Mouse (Mus musculus): ENCODE measurements around the gene 6030458C11Rik. TPM values are rescaled to one million over a fixed set of nuclear protein-coding genes. Genes with fewer than 3 reads are reported as not detected.

The 6030458C11Rik gene
- total RNA-seq (2014; fragmentation: Nextera tagmentation) (26.5 and 29.3 TPM in 2 replicates), total RNA-seq (2017) (18.6 and 23.7 TPM in 2 replicates)

- peak; percentile 98 for ATAC-seq (replicated peaks; ENCODE audit: poor library complexity, severe bottlenecking)
Observed at GRCm38 (mm10) chr15:12824197-12824952, at the start of gene 6030458C11Rik, which contains the start of gene Drosha. Gene 6030458C11Rik, minus strand, starts transcription at chr15:12824649. Gene Drosha, plus strand, starts transcription at chr15:12824815.

GRCm38 (mm10) chr15:12867269-12867668 lies 42.8 kb upstream of the 6030458C11Rik start:
- ATAC-seq (replicated peaks; ENCODE audit: poor library complexity, severe bottlenecking), result peak; percentile 48

- ATAC-seq (replicated peaks; ENCODE audit: poor library complexity, severe bottlenecking), result peak; percentile 76
Observed at GRCm38 (mm10) chr15:12865595-12866314, 41.3 kb upstream of the 6030458C11Rik start.

- ATAC-seq (replicated peaks; ENCODE audit: poor library complexity, severe bottlenecking), result peak; percentile 11; the same call in 1 of the 2 replicates
Observed at GRCm38 (mm10) chr15:12863669-12864068, 39.2 kb upstream of the 6030458C11Rik start.

- no peak for ATAC-seq (replicated peaks; ENCODE audit: poor library complexity, severe bottlenecking)
Observed at GRCm38 (mm10) chr15:12862061-12862460, 37.6 kb upstream of the 6030458C11Rik start.

GRCm38 (mm10) chr15:12858645-12859044 lies 34.2 kb upstream of the 6030458C11Rik start:
- ATAC-seq (replicated peaks; ENCODE audit: poor library complexity, severe bottlenecking), result no peak

- ATAC-seq (replicated peaks; ENCODE audit: poor library complexity, severe bottlenecking), result peak; percentile 22; the same call in 1 of the 2 replicates
Observed at GRCm38 (mm10) chr15:12857840-12858516, 33.5 kb upstream of the 6030458C11Rik start.

- ATAC-seq (replicated peaks; ENCODE audit: poor library complexity, severe bottlenecking), result no peak
Observed at GRCm38 (mm10) chr15:12856780-12857179, 32.3 kb upstream of the 6030458C11Rik start.

- no peak for ATAC-seq (replicated peaks; ENCODE audit: poor library complexity, severe bottlenecking)
Observed at GRCm38 (mm10) chr15:12853471-12853870, 29.0 kb upstream of the 6030458C11Rik start.

- no peak for ATAC-seq (replicated peaks; ENCODE audit: poor library complexity, severe bottlenecking)
Observed at GRCm38 (mm10) chr15:12849373-12849772, 24.9 kb upstream of the 6030458C11Rik start.

GRCm38 (mm10) chr15:12848196-12848975 lies 23.9 kb upstream of the 6030458C11Rik start:
- no peak for ATAC-seq (replicated peaks; ENCODE audit: poor library complexity, severe bottlenecking)

- ATAC-seq (replicated peaks; ENCODE audit: poor library complexity, severe bottlenecking), result no peak
Observed at GRCm38 (mm10) chr15:12842833-12843232, 18.4 kb upstream of the 6030458C11Rik start.

- no peak; the same call in 1 of the 2 replicates for ATAC-seq (replicated peaks; ENCODE audit: poor library complexity, severe bottlenecking)
Observed at GRCm38 (mm10) chr15:12840737-12841136, 16.3 kb upstream of the 6030458C11Rik start.

GRCm38 (mm10) chr15:12834231-12834630 lies 9.8 kb upstream of the 6030458C11Rik start:
- no peak for ATAC-seq (replicated peaks; ENCODE audit: poor library complexity, severe bottlenecking)

- no peak for ATAC-seq (replicated peaks; ENCODE audit: poor library complexity, severe bottlenecking)
Observed at GRCm38 (mm10) chr15:12833385-12833784, 8.9 kb upstream of the 6030458C11Rik start.

GRCm38 (mm10) chr15:12832599-12832998 lies 8.2 kb upstream of the 6030458C11Rik start:
- no peak for ATAC-seq (replicated peaks; ENCODE audit: poor library complexity, severe bottlenecking)

- no peak for ATAC-seq (replicated peaks; ENCODE audit: poor library complexity, severe bottlenecking)
Observed at GRCm38 (mm10) chr15:12829878-12830277, 5.4 kb upstream of the 6030458C11Rik start.

- ATAC-seq (replicated peaks; ENCODE audit: poor library complexity, severe bottlenecking), result no peak
Observed at GRCm38 (mm10) chr15:12825408-12825807, 959 bp upstream of the 6030458C11Rik start.

GRCm38 (mm10) chr15:12824965-12825364 lies 516 bp upstream of the 6030458C11Rik start:
- ATAC-seq (replicated peaks; ENCODE audit: poor library complexity, severe bottlenecking), result peak; percentile 46
